Mouse (Mus musculus): ENCODE results near the gene Ninl. TPM values are rescaled to one million over a fixed set of nuclear protein-coding genes. Genes with fewer than 3 reads are reported as not detected.

Gene Ninl
- polyA plus RNA-seq, 1 experiment from 2014 or later, result 12.4 TPM

- peak; percentile 65 for ATAC-seq (ENCODE audit: insufficient read depth)
- 26% methylated on average over 9 of the region's 9 CpGs for WGBS (ENCODE audit: insufficient replicate concordance)
- H3K4me3 ChIP-seq (replicated peaks), result peak within 1 kb of the TSS; percentile 90
- H3K36me3 ChIP-seq (replicated peaks), result no peaks in the 10 kb centered on the region
- peaks cover 30% of the 10 kb centered on the region for H3K4me1 ChIP-seq (replicated peaks)
- H3K9me3 ChIP-seq (replicated peaks), result no peaks in the 10 kb centered on the region
- peak within 1 kb of the TSS; percentile 89 for H3K27ac ChIP-seq (replicated peaks)
- H3K9ac ChIP-seq, result peak within 1 kb of the TSS; percentile 84
- peak within 1 kb of the TSS; percentile 98 for H3K4me2 ChIP-seq
- H3K27me3 ChIP-seq, result no peaks in the 10 kb centered on the region
Measured at GRCm38 (mm10) chr2:150904936-150905450, 134.2 kb downstream of the Ninl start, which contains the start of gene Gins1. Gene Gins1, plus strand, starts transcription at chr2:150905400.

- peak; percentile 93 for ATAC-seq (ENCODE audit: insufficient read depth)
- Histone ChIP-seq H3K4me1 (replicated peaks) (peaks cover 29% of the 10 kb centered on the region), H3K27ac (replicated peaks) (peak within 1 kb of the TSS; percentile 89), H3K4me2 (peak within 1 kb of the TSS; percentile 98), H3K36me3 (replicated peaks) (no peaks in the 10 kb centered on the region), H3K4me3 (replicated peaks) (peak within 1 kb of the TSS; percentile 90), H3K9ac (peak within 1 kb of the TSS; percentile 84), H3K27me3 (no peaks in the 10 kb centered on the region), H3K9me3 (replicated peaks) (no peaks in the 10 kb centered on the region)
- WGBS (ENCODE audit: insufficient replicate concordance), result under 1% methylated on average over 72 of the region's 72 CpGs
Measured at GRCm38 (mm10) chr2:150904272-150904935, 134.8 kb downstream of the Ninl start, which contains the start of gene Abhd12. Gene Abhd12, minus strand, starts transcription at chr2:150904741.

GRCm38 (mm10) chr2:150902347-150902746, 136.8 kb downstream of the Ninl start:
- no peak overlapping the region for H3K4me3 ChIP-seq (replicated peaks)
- WGBS (ENCODE audit: insufficient replicate concordance), result 79% methylated on average over 8 of the region's 8 CpGs
- H3K4me1 ChIP-seq (replicated peaks), result peaks cover 20% of the 10 kb centered on the region
- H3K27me3 ChIP-seq, result no peaks in the 10 kb centered on the region
- H3K27ac ChIP-seq (replicated peaks), result no peak overlapping the region
- no peak overlapping the region for H3K9ac ChIP-seq
- no peaks in the 10 kb centered on the region for H3K9me3 ChIP-seq (replicated peaks)
- H3K36me3 ChIP-seq (replicated peaks), result no peaks in the 10 kb centered on the region
- ATAC-seq (ENCODE audit: insufficient read depth), result no peak
- no peak overlapping the region for H3K4me2 ChIP-seq

GRCm38 (mm10) chr2:150900341-150900740, 138.8 kb downstream of the Ninl start:
- ATAC-seq (ENCODE audit: insufficient read depth), result no peak
- no peak overlapping the region for H3K4me2 ChIP-seq
- no peak overlapping the region for H3K9ac ChIP-seq
- H3K4me3 ChIP-seq (replicated peaks), result no peak overlapping the region
- H3K36me3 ChIP-seq (replicated peaks), result no peaks in the 10 kb centered on the region
- H3K4me1 ChIP-seq (replicated peaks), result peaks cover 16% of the 10 kb centered on the region
- H3K27ac ChIP-seq (replicated peaks), result no peak overlapping the region
- H3K9me3 ChIP-seq (replicated peaks), result no peaks in the 10 kb centered on the region
- WGBS (ENCODE audit: insufficient replicate concordance), result 81% methylated on average over 6 of the region's 6 CpGs
- H3K27me3 ChIP-seq, result no peaks in the 10 kb centered on the region

GRCm38 (mm10) chr2:150895691-150896252, 143.4 kb downstream of the Ninl start:
- Histone ChIP-seq H3K27ac (replicated peaks) (no peak overlapping the region), H3K9ac (no peak overlapping the region), H3K27me3 (no peaks in the 10 kb centered on the region), H3K4me2 (no peak overlapping the region), H3K4me1 (replicated peaks) (no peaks in the 10 kb centered on the region), H3K4me3 (replicated peaks) (no peak overlapping the region), H3K36me3 (replicated peaks) (no peaks in the 10 kb centered on the region), H3K9me3 (replicated peaks) (no peaks in the 10 kb centered on the region)
- WGBS (ENCODE audit: insufficient replicate concordance), result 67% methylated on average over 7 of the region's 7 CpGs
- ATAC-seq (ENCODE audit: insufficient read depth), result no peak

- Histone ChIP-seq H3K4me1 (replicated peaks) (no peaks in the 10 kb centered on the region), H3K9ac (no peak overlapping the region), H3K36me3 (replicated peaks) (no peaks in the 10 kb centered on the region), H3K27ac (replicated peaks) (no peak overlapping the region), H3K4me3 (replicated peaks) (no peak overlapping the region), H3K4me2 (no peak overlapping the region), H3K27me3 (no peaks in the 10 kb centered on the region), H3K9me3 (replicated peaks) (no peaks in the 10 kb centered on the region)
- ATAC-seq (ENCODE audit: insufficient read depth), result no peak
- WGBS (ENCODE audit: insufficient replicate concordance), result 48% methylated on average over 2 of the region's 2 CpGs
Measured at GRCm38 (mm10) chr2:150894617-150895267, 144.4 kb downstream of the Ninl start.

GRCm38 (mm10) chr2:150887370-150887769, 151.8 kb downstream of the Ninl start:
- ATAC-seq (ENCODE audit: insufficient read depth), result no peak
- no peaks in the 10 kb centered on the region for H3K36me3 ChIP-seq (replicated peaks)
- no peak overlapping the region for H3K4me2 ChIP-seq
- peaks cover 10% of the 10 kb centered on the region; the same call in 1 of the 2 replicates for H3K4me1 ChIP-seq (replicated peaks)
- no peaks in the 10 kb centered on the region for H3K27me3 ChIP-seq
- no peaks in the 10 kb centered on the region for H3K9me3 ChIP-seq (replicated peaks)
- no peak overlapping the region for H3K27ac ChIP-seq (replicated peaks)
- H3K4me3 ChIP-seq (replicated peaks), result no peak overlapping the region
- no peak overlapping the region for H3K9ac ChIP-seq
- 40% methylated on average over 2 of the region's 2 CpGs for WGBS (ENCODE audit: insufficient replicate concordance)

GRCm38 (mm10) chr2:150886315-150886714, 152.9 kb downstream of the Ninl start:
- Histone ChIP-seq H3K4me2 (no peak overlapping the region), H3K4me3 (replicated peaks) (no peak overlapping the region), H3K36me3 (replicated peaks) (no peaks in the 10 kb centered on the region), H3K27ac (replicated peaks) (no peak overlapping the region), H3K27me3 (no peaks in the 10 kb centered on the region), H3K4me1 (replicated peaks) (peaks cover 10% of the 10 kb centered on the region; the same call in 1 of the 2 replicates), H3K9ac (no peak overlapping the region), H3K9me3 (replicated peaks) (no peaks in the 10 kb centered on the region)
- ATAC-seq (ENCODE audit: insufficient read depth), result no peak

GRCm38 (mm10) chr2:150885814-150886213, 153.4 kb downstream of the Ninl start:
- no peak overlapping the region for H3K9ac ChIP-seq
- WGBS (ENCODE audit: insufficient replicate concordance), result 49% methylated on average over 1 of the region's 1 CpGs
- no peak overlapping the region for H3K4me2 ChIP-seq
- no peak for ATAC-seq (ENCODE audit: insufficient read depth)
- H3K9me3 ChIP-seq (replicated peaks), result no peaks in the 10 kb centered on the region
- no peak overlapping the region for H3K4me3 ChIP-seq (replicated peaks)
- H3K36me3 ChIP-seq (replicated peaks), result no peaks in the 10 kb centered on the region
- H3K27me3 ChIP-seq, result no peaks in the 10 kb centered on the region
- no peak overlapping the region for H3K27ac ChIP-seq (replicated peaks)
- peaks cover 10% of the 10 kb centered on the region; the same call in 1 of the 2 replicates for H3K4me1 ChIP-seq (replicated peaks)

- Histone ChIP-seq H3K9ac (no peak overlapping the region), H3K9me3 (replicated peaks) (no peaks in the 10 kb centered on the region), H3K4me3 (replicated peaks) (no peak overlapping the region), H3K4me2 (no peak overlapping the region), H3K36me3 (replicated peaks) (no peaks in the 10 kb centered on the region), H3K27ac (replicated peaks) (no peak overlapping the region), H3K4me1 (replicated peaks) (peaks cover 10% of the 10 kb centered on the region; the same call in 1 of the 2 replicates), H3K27me3 (no peaks in the 10 kb centered on the region)
- WGBS (ENCODE audit: insufficient replicate concordance), result 63% methylated on average over 1 of the region's 1 CpGs
- 0 out of 2 replicates have a peak, but pooled peaks have one; percentile 25 for ATAC-seq (ENCODE audit: insufficient read depth)
Measured at GRCm38 (mm10) chr2:150884779-150885110, 154.4 kb downstream of the Ninl start.

All from liver, embryonic 15.5 days (tissue).